In genomic region chr2:94405397-94406082, GRCm38 (mm10) we compare ENCODE assay signal across 8 mouse cellular contexts. TPM values are rescaled to one million over a fixed set of nuclear protein-coding genes. Genes with fewer than 3 reads are reported as not detected.
DNase-seq lines count a peak whose midpoint lies in the region; ATAC-seq and TF ChIP-seq lines count a peak whose summit lies in the region.

No protein-coding gene starts in this region.

- TF ChIP-seq CTCF in heart, adult 2 months (IDR thresholded peaks at IDR 0.05), result no peak
- peak; percentile 35 for TF ChIP-seq CTCF in lung, embryonic 14.5 days (IDR thresholded peaks at IDR 0.05; ENCODE audit: low read depth)

- peaks cover 6% of the 10 kb centered on the region for H3K79me2 ChIP-seq in heart, adult 2 months (replicated peaks; ENCODE audit: control insufficient read depth, insufficient read depth, low read length)

- H3K9ac ChIP-seq in heart, adult 2 months (ENCODE audit: low read depth, low read length), result peak overlapping the region; percentile 100
- H3K9ac ChIP-seq in hindbrain, embryonic 13.5 days, result peak overlapping the region; percentile 94
- H3K9ac ChIP-seq in lung, embryonic 14.5 days, result peak overlapping the region; percentile 90

- intact Hi-C loops in heart, adult 2 months (cut with DNase I), result loop anchor here (2.0 to 5.0 kb wide), 2 partner anchors 31 to 73 kb away; no protein-coding TSS in a partner anchor

- H3K4me1 ChIP-seq in heart, adult 2 months (ENCODE audit: control insufficient read depth, insufficient read depth, low read length), result peaks cover 9% of the 10 kb centered on the region
- H3K4me1 ChIP-seq in embryonic facial prominence, embryonic 10.5 days, result peaks cover 22% of the 10 kb centered on the region
- peaks cover 41% of the 10 kb centered on the region for H3K4me1 ChIP-seq in hindbrain, embryonic 13.5 days (replicated peaks)
- H3K4me1 ChIP-seq in lung, embryonic 14.5 days (ENCODE audit: insufficient read depth), result no peaks in the 10 kb centered on the region; the same call in 1 of the 2 replicates

- no peak for DNase-seq in heart, adult 2 months
- no peak for DNase-seq in heart, adult 11 months
- peak; percentile 70 for DNase-seq in CD4-positive, CD25-positive, alpha-beta regulatory T cell, adult 2 months (ENCODE audit: low read depth, low spot score)
- peak; percentile 41 for DNase-seq in embryonic facial prominence, embryonic 10.5 days (ENCODE audit: low spot score)
- DNase-seq in lung, embryonic 14.5 days, result peak; percentile 63
- no peak for DNase-seq in gastrocnemius, adult 18-20 months (ENCODE audit: low spot score)

- peak overlapping the region; percentile 77 for H3K4me3 ChIP-seq in heart, adult 2 months
- H3K4me3 ChIP-seq in embryonic facial prominence, embryonic 10.5 days, result peak overlapping the region; percentile 95
- H3K4me3 ChIP-seq in hindbrain, embryonic 13.5 days, result peak overlapping the region; percentile 95
- peak overlapping the region; percentile 89 for H3K4me3 ChIP-seq in lung, embryonic 14.5 days (ENCODE audit: low read depth, low read length)

- no peaks in the 10 kb centered on the region for H3K27me3 ChIP-seq in heart, adult 2 months (ENCODE audit: control insufficient read depth, insufficient read depth, low read length)
- H3K27me3 ChIP-seq in embryonic facial prominence, embryonic 10.5 days (replicated peaks; ENCODE audit: low read depth, poor library complexity, severe bottlenecking), result no peaks in the 10 kb centered on the region
- no peaks in the 10 kb centered on the region for H3K27me3 ChIP-seq in hindbrain, embryonic 13.5 days
- H3K27me3 ChIP-seq in lung, embryonic 14.5 days (ENCODE audit: insufficient read depth, low read length), result no peaks in the 10 kb centered on the region

- no peaks in the 10 kb centered on the region for H3K9me3 ChIP-seq in embryonic facial prominence, embryonic 10.5 days
- H3K9me3 ChIP-seq in hindbrain, embryonic 13.5 days, result no peaks in the 10 kb centered on the region
- H3K9me3 ChIP-seq in lung, embryonic 14.5 days (ENCODE audit: low read depth, low read length), result no peaks in the 10 kb centered on the region

- 0 out of 2 replicates have a peak, but pooled peaks have one; percentile 1 for ATAC-seq in hindbrain, embryonic 13.5 days (ENCODE audit: low FRiP score)
- ATAC-seq in lung, embryonic 14.5 days (ENCODE audit: insufficient read depth), result no peak
- ATAC-seq in neutrophil, adult 5-6 weeks (ENCODE audit: extremely low read depth, insufficient number of reproducible peaks, low FRiP score, poor library complexity, severe bottlenecking), result peak; percentile 17; the same call in 1 of the 2 replicates

- peaks cover 11% of the 10 kb centered on the region for H3K36me3 ChIP-seq in heart, adult 2 months (ENCODE audit: control insufficient read depth, insufficient read depth, low read length)
- peaks cover 17% of the 10 kb centered on the region for H3K36me3 ChIP-seq in embryonic facial prominence, embryonic 10.5 days (replicated peaks)
- 0 out of 2 replicates have a peak, but pooled peaks cover 4% of the 10 kb centered on the region for H3K36me3 ChIP-seq in hindbrain, embryonic 13.5 days
- H3K36me3 ChIP-seq in lung, embryonic 14.5 days (ENCODE audit: insufficient read depth), result peaks cover 3% of the 10 kb centered on the region

- H3K4me2 ChIP-seq in hindbrain, embryonic 13.5 days, result peak overlapping the region; percentile 74
- H3K4me2 ChIP-seq in lung, embryonic 14.5 days, result peak overlapping the region; percentile 78

- WGBS in heart, adult 2 months, result 6% methylated on average over 21 of the region's 21 CpGs
- 11% methylated on average over 21 of the region's 21 CpGs for WGBS in embryonic facial prominence, embryonic 10.5 days
- WGBS in hindbrain, embryonic 13.5 days, result 11% methylated on average over 21 of the region's 21 CpGs
- 7% methylated on average over 21 of the region's 21 CpGs for WGBS in lung, embryonic 14.5 days

- no peak for TF ChIP-seq EP300 in heart, adult 2 months (IDR thresholded peaks at IDR 0.05; ENCODE audit: insufficient read depth, low read depth, low read length)

- TF ChIP-seq POLR2A in heart, adult 2 months (IDR thresholded peaks at IDR 0.05; ENCODE audit: insufficient read depth, low read depth, low read length), result no peak

- H3K27ac ChIP-seq in heart, adult 2 months, result peak overlapping the region; percentile 81
- H3K27ac ChIP-seq in embryonic facial prominence, embryonic 10.5 days (replicated peaks), result peak overlapping the region; percentile 97
- peak overlapping the region; percentile 94 for H3K27ac ChIP-seq in hindbrain, embryonic 13.5 days
- peak overlapping the region; percentile 87; the same call in 1 of the 2 replicates for H3K27ac ChIP-seq in lung, embryonic 14.5 days (ENCODE audit: low read depth)

RNA-seq across cellular contexts. Expression of gene Ttc17, which starts 0.9 kb away (rescaled TPM):
- total RNA-seq in heart, adult 2 months (2021), result 10 to 100 TPM; 34.6 to 35.4 TPM
- 16.6 and 24.6 TPM in 2 replicates for polyA plus RNA-seq in heart, adult 2 months (2012; rRNA removed)
- 13.4 and 15.0 TPM in 2 replicates for polyA plus RNA-seq in embryonic facial prominence, embryonic 10.5 days (2016; fragmentation: Nextera tagmentation; extraction: Ambion mirVana)
- 20.3 and 21.8 TPM in 2 replicates for polyA plus RNA-seq in hindbrain, embryonic 13.5 days (2015; fragmentation: Nextera tagmentation; extraction: Ambion mirVana)
- polyA plus RNA-seq in lung, embryonic 14.5 days (2014; fragmentation: Nextera tagmentation; extraction: Ambion mirVana), result 18.1 and 20.1 TPM in 2 replicates
- 41.3 and 42.4 TPM in 2 replicates for total RNA-seq in neutrophil, adult 5-6 weeks (2017)
- 10 to 100 TPM; 21.0 to 21.8 TPM for total RNA-seq in gastrocnemius, adult 18-20 months (2021)

RNA-seq across cellular contexts. Expression of gene Api5, which starts 32.4 kb away (rescaled TPM):
- total RNA-seq in heart, adult 2 months (2021), result 10 to 100 TPM; 30.1 to 32.1 TPM
- 13.7 and 24.8 TPM in 2 replicates for polyA plus RNA-seq in heart, adult 2 months (2012; rRNA removed)
- polyA plus RNA-seq in embryonic facial prominence, embryonic 10.5 days (2016; fragmentation: Nextera tagmentation; extraction: Ambion mirVana), result 224 and 230 TPM in 2 replicates
- 127 TPM in 2 replicates for polyA plus RNA-seq in hindbrain, embryonic 13.5 days (2015; fragmentation: Nextera tagmentation; extraction: Ambion mirVana)
- polyA plus RNA-seq in lung, embryonic 14.5 days (2014; fragmentation: Nextera tagmentation; extraction: Ambion mirVana), result 193 TPM in 2 replicates
- total RNA-seq in neutrophil, adult 5-6 weeks (2017), result 91.6 and 94.6 TPM in 2 replicates
- total RNA-seq in gastrocnemius, adult 18-20 months (2021), result 10 to 100 TPM; 16.6 to 19.8 TPM

Comparison
In these comparisons a context has a peak if more than half of its experiments do, and no peak if none do; other contexts are left out.
1. DNase-seq: peak in CD4-positive, CD25-positive, alpha-beta regulatory T cell, adult 2 months (single experiment), embryonic facial prominence, embryonic 10.5 days (single experiment) and lung, embryonic 14.5 days (single experiment); none in heart, adult 2 months (0 of 2), heart, adult 11 months (single experiment) and gastrocnemius, adult 18-20 months (single experiment).
2. Peak in every context shown above with its lines, with median percentiles within 50 percentile points of each other: H3K27ac ChIP-seq, H3K4me3 ChIP-seq and H3K9ac ChIP-seq.